Mouse (Mus musculus): ENCODE data around the gene Dido1. TPM values are rescaled to one million over a fixed set of nuclear protein-coding genes. Genes with fewer than 3 reads are reported as not detected.
A peak's percentile ranks its signal among the peaks of the same experiment; 100 is the strongest.

Dido1 gene
- polyA plus RNA-seq, 1 experiment from 2014 or later, result 15.8 TPM

DNA sequence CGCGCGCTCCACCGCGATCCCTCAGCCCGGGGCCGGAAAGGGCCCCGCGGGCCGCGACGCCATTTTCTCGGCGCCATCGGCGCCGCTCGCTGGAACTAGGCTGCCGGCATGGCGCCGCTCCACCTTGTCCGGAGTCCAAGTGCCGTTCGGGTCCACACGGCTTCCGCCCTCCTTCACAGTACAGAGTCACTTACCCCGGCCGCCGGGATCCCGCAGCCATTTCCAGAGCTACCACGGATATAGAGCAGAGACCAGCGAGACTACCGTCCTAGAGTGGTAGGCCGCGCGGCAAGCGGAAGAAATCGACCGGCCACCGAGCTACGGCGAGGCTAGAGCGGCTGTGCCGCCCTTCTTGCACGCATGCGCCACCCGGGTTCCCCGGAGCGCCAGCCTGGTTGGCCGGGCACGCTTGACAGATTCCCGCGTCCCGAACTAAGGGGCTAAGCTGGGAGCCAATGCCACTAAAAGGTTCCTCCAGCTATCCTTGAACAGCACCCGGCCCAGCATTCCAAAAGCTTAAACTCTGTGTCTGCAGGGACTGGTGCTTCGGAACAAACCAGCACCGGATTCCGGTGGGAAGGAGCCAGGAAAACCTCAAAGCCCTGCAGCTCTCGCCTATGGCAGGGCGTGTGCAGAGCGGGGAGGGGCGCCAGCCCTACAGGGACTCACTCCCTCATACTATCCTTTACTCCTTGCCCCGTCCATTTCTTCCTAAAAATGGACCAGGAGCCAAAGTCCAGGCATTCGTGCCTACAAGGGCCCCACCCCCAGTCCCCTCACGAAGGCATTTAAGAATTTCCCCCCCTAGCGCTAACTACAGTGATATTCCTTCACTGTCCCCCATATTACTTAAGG lies 7.8 kb downstream of the Dido1 start:
- Histone ChIP-seq H3K27ac (ENCODE audit: low read length) (peak overlapping the region; percentile 96), H3K4me2 (ENCODE audit: low read depth, low read length) (peak overlapping the region; percentile 98), H3K4me1 (ENCODE audit: control insufficient read depth, insufficient read depth, low read length) (peaks cover 50% of the 10 kb centered on the region), H3K36me3 (ENCODE audit: control insufficient read depth, insufficient read depth) (peaks cover 5% of the 10 kb centered on the region; the same call in 1 of the 2 replicates), H3K9ac (ENCODE audit: low read length) (peak overlapping the region; percentile 98), H3K4me3 (ENCODE audit: low read length) (peak overlapping the region; percentile 96), H3K9me3 (replicated peaks; ENCODE audit: control insufficient read depth, low read length) (no peaks in the 10 kb centered on the region), H3K27me3 (ENCODE audit: control insufficient read depth, insufficient read depth, low read length) (no peaks in the 10 kb centered on the region)
- ATAC-seq (replicated peaks; ENCODE audit: extremely low read depth, insufficient read depth, low FRiP score), result peak; percentile 95
- WGBS, result under 1% methylated on average over 66 of the region's 66 CpGs

DNA sequence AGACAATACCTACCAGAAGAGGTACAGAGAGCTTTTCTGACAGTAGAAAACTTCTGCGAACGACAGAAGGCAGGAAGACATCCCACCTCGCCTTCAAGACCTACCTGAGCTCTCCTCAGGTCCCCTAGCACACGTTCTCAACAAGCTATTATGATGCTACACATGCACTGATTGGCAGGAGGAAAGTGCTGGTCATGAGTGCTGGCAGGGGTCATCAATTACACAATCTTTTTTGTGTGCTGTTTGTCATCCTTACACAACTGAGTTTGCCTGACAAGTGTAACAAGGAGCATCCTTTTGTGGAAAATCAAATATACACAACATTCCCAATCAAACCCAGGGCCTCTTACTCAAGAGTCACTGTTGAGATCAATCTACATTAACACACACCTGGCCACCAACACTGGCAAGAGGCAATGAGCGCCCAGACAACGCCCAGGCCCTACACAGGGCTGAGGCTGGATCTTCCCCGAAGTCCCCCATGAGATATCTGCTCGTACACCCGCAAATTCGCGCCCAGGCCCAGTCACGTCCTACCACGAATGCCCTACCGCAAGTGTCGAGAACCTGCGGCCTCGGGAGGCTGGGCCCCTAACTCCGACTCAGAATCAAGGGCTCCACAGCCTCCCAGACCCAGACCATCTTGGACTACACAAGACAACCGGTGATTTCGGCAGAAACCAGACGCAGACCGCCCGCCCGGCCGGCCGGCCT lies 8.6 kb downstream of the Dido1 start:
- 7% methylated on average over 26 of the region's 26 CpGs for WGBS
- H3K27me3 ChIP-seq (ENCODE audit: control insufficient read depth, insufficient read depth, low read length), result no peaks in the 10 kb centered on the region
- H3K4me2 ChIP-seq (ENCODE audit: low read depth, low read length), result peak overlapping the region; percentile 98
- peak overlapping the region; percentile 96 for H3K27ac ChIP-seq (ENCODE audit: low read length)
- H3K9ac ChIP-seq (ENCODE audit: low read length), result peak overlapping the region; percentile 98
- H3K4me1 ChIP-seq (ENCODE audit: control insufficient read depth, insufficient read depth, low read length), result peaks cover 52% of the 10 kb centered on the region
- H3K9me3 ChIP-seq (replicated peaks; ENCODE audit: control insufficient read depth, low read length), result no peaks in the 10 kb centered on the region
- peak; percentile 8 for ATAC-seq (replicated peaks; ENCODE audit: extremely low read depth, insufficient read depth, low FRiP score)
- H3K4me3 ChIP-seq (ENCODE audit: low read length), result peak overlapping the region; percentile 96
- H3K36me3 ChIP-seq (ENCODE audit: control insufficient read depth, insufficient read depth), result peaks cover 3% of the 10 kb centered on the region; the same call in 1 of the 2 replicates

- Histone ChIP-seq H3K36me3 (ENCODE audit: control insufficient read depth, insufficient read depth) (no peaks in the 10 kb centered on the region), H3K4me1 (ENCODE audit: control insufficient read depth, insufficient read depth, low read length) (peaks cover 56% of the 10 kb centered on the region), H3K27me3 (ENCODE audit: control insufficient read depth, insufficient read depth, low read length) (no peaks in the 10 kb centered on the region), H3K9me3 (replicated peaks; ENCODE audit: control insufficient read depth, low read length) (no peaks in the 10 kb centered on the region), H3K4me2 (ENCODE audit: low read depth, low read length) (peak overlapping the region; percentile 98), H3K27ac (ENCODE audit: low read length) (no peak overlapping the region), H3K9ac (ENCODE audit: low read length) (peak overlapping the region; percentile 98), H3K4me3 (ENCODE audit: low read length) (peak overlapping the region; percentile 96)
- ATAC-seq (replicated peaks; ENCODE audit: extremely low read depth, insufficient read depth, low FRiP score), result no peak
- WGBS, result 65% methylated on average over 5 of the region's 5 CpGs
These were observed 9.3 kb downstream of the Dido1 start for GRCm38 (mm10) chr2:180700457-180700856.

- Histone ChIP-seq H3K4me2 (ENCODE audit: low read depth, low read length) (no peak overlapping the region), H3K4me3 (ENCODE audit: low read length) (no peak overlapping the region), H3K4me1 (ENCODE audit: control insufficient read depth, insufficient read depth, low read length) (peaks cover 42% of the 10 kb centered on the region), H3K27ac (ENCODE audit: low read length) (no peak overlapping the region), H3K9ac (ENCODE audit: low read length) (no peak overlapping the region), H3K36me3 (ENCODE audit: control insufficient read depth, insufficient read depth) (peaks cover 6% of the 10 kb centered on the region; the same call in 1 of the 2 replicates), H3K27me3 (ENCODE audit: control insufficient read depth, insufficient read depth, low read length) (no peaks in the 10 kb centered on the region), H3K9me3 (replicated peaks; ENCODE audit: control insufficient read depth, low read length) (no peaks in the 10 kb centered on the region)
- no peak for ATAC-seq (replicated peaks; ENCODE audit: extremely low read depth, insufficient read depth, low FRiP score)
- WGBS, result 66% methylated on average over 2 of the region's 2 CpGs
These were observed 14.6 kb downstream of the Dido1 start for GRCm38 (mm10) chr2:180695176-180695575.

- peak overlapping the region; percentile 14; the same call in 1 of the 2 replicates for H3K4me3 ChIP-seq (ENCODE audit: low read length)
- H3K9ac ChIP-seq (ENCODE audit: low read length), result peak overlapping the region; percentile 3; the same call in 1 of the 2 replicates
- H3K27ac ChIP-seq (ENCODE audit: low read length), result peak overlapping the region; percentile 64
- H3K27me3 ChIP-seq (ENCODE audit: control insufficient read depth, insufficient read depth, low read length), result no peaks in the 10 kb centered on the region
- H3K4me2 ChIP-seq (ENCODE audit: low read depth, low read length), result peak overlapping the region; percentile 43
- peaks cover 30% of the 10 kb centered on the region for H3K36me3 ChIP-seq (ENCODE audit: control insufficient read depth, insufficient read depth)
- no peaks in the 10 kb centered on the region for H3K9me3 ChIP-seq (replicated peaks; ENCODE audit: control insufficient read depth, low read length)
- 0% methylated on average over 1 of the region's 1 CpGs for WGBS
- ATAC-seq (replicated peaks; ENCODE audit: extremely low read depth, insufficient read depth, low FRiP score), result peak; percentile 78
- peaks cover 30% of the 10 kb centered on the region for H3K4me1 ChIP-seq (ENCODE audit: control insufficient read depth, insufficient read depth, low read length)
These were observed 17.2 kb downstream of the Dido1 start for GRCm38 (mm10) chr2:180692630-180693029.

DNA sequence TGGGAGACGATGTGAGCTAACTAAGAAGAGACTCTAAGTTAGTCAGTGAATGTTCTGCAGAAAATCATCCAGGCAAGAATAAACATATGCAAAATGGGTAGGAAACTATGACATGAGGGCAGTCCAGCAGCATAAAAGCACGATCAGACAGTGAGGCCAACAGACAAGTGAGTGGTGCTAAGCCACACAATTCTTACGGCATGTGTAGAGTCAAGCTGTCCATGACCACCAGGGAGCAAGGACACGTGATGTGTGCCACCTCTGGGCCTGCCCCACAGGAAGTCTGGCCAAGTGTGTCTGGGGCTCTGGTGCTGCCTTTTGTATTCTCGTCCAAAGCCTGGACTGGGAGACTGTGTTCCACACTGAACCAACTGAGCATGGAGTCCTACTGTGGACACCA lies 20.0 kb downstream of the Dido1 start:
- no peak for ATAC-seq (replicated peaks; ENCODE audit: extremely low read depth, insufficient read depth, low FRiP score)
- peaks cover 17% of the 10 kb centered on the region for H3K4me1 ChIP-seq (ENCODE audit: control insufficient read depth, insufficient read depth, low read length)
- H3K9me3 ChIP-seq (replicated peaks; ENCODE audit: control insufficient read depth, low read length), result no peaks in the 10 kb centered on the region
- H3K36me3 ChIP-seq (ENCODE audit: control insufficient read depth, insufficient read depth), result peaks cover 54% of the 10 kb centered on the region
- no peaks in the 10 kb centered on the region for H3K27me3 ChIP-seq (ENCODE audit: control insufficient read depth, insufficient read depth, low read length)
- H3K4me2 ChIP-seq (ENCODE audit: low read depth, low read length), result no peak overlapping the region
- no peak overlapping the region for H3K9ac ChIP-seq (ENCODE audit: low read length)
- no peak overlapping the region for H3K4me3 ChIP-seq (ENCODE audit: low read length)
- 80% methylated on average over 5 of the region's 5 CpGs for WGBS
- no peak overlapping the region for H3K27ac ChIP-seq (ENCODE audit: low read length)

GRCm38 (mm10) chr2:180684031-180684430 lies 25.8 kb downstream of the Dido1 start:
- H3K4me1 ChIP-seq (ENCODE audit: control insufficient read depth, insufficient read depth, low read length), result no peaks in the 10 kb centered on the region
- no peaks in the 10 kb centered on the region for H3K27me3 ChIP-seq (ENCODE audit: control insufficient read depth, insufficient read depth, low read length)
- H3K27ac ChIP-seq (ENCODE audit: low read length), result no peak overlapping the region
- no peaks in the 10 kb centered on the region for H3K9me3 ChIP-seq (replicated peaks; ENCODE audit: control insufficient read depth, low read length)
- no peak for ATAC-seq (replicated peaks; ENCODE audit: extremely low read depth, insufficient read depth, low FRiP score)
- no peak overlapping the region for H3K4me2 ChIP-seq (ENCODE audit: low read depth, low read length)
- no peak overlapping the region for H3K9ac ChIP-seq (ENCODE audit: low read length)
- H3K36me3 ChIP-seq (ENCODE audit: control insufficient read depth, insufficient read depth), result peaks cover 70% of the 10 kb centered on the region
- H3K4me3 ChIP-seq (ENCODE audit: low read length), result no peak overlapping the region
- 54% methylated on average over 4 of the region's 4 CpGs for WGBS

DNA sequence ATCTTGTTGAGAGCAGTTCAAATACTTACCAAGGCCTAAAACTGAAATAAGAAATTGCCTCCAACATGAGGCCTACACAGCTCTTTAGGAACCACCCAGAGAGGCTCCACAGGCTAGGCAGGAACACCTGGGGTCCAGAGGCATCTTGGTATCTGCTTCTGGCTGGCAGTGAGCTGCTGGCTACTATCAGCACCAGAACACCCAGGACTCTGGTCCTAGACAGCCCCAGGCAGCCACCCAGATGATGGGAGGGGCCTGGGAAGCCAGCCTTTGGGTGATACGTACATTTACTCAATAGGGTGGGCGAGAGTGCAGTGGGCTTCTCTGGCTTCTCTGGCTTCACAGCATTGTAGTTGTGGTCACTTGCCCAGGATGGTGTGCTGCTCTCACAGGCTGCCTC lies 26.3 kb downstream of the Dido1 start:
- Histone ChIP-seq H3K27me3 (ENCODE audit: control insufficient read depth, insufficient read depth, low read length) (no peaks in the 10 kb centered on the region), H3K4me3 (ENCODE audit: low read length) (no peak overlapping the region), H3K36me3 (ENCODE audit: control insufficient read depth, insufficient read depth) (peaks cover 65% of the 10 kb centered on the region), H3K9ac (ENCODE audit: low read length) (no peak overlapping the region), H3K4me2 (ENCODE audit: low read depth, low read length) (no peak overlapping the region), H3K27ac (ENCODE audit: low read length) (no peak overlapping the region), H3K9me3 (replicated peaks; ENCODE audit: control insufficient read depth, low read length) (no peaks in the 10 kb centered on the region), H3K4me1 (ENCODE audit: control insufficient read depth, insufficient read depth, low read length) (no peaks in the 10 kb centered on the region)
- ATAC-seq (replicated peaks; ENCODE audit: extremely low read depth, insufficient read depth, low FRiP score), result no peak
- 86% methylated on average over 2 of the region's 2 CpGs for WGBS

DNA sequence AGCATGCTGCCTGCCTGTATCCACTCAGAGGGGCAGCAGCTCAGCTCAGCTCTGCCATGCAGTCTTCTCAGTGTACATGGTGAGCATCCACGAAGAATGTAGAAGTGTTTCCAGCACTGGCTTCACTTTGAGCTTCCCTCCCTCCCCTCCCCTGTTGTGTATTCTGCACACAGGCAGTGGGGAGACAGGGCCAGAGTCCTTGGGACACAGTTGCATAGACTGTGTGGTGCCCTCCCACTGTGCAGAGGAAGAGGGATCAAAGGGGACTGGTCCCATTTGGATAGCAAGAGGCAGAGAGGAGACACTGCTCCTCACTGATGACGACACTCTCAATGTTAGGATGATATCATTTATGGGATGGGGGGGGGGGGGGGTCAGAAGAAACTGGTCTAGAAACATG lies 28.6 kb downstream of the Dido1 start:
- Histone ChIP-seq H3K4me2 (ENCODE audit: low read depth, low read length) (no peak overlapping the region), H3K9me3 (replicated peaks; ENCODE audit: control insufficient read depth, low read length) (no peaks in the 10 kb centered on the region), H3K4me1 (ENCODE audit: control insufficient read depth, insufficient read depth, low read length) (no peaks in the 10 kb centered on the region), H3K4me3 (ENCODE audit: low read length) (no peak overlapping the region), H3K9ac (ENCODE audit: low read length) (no peak overlapping the region), H3K27ac (ENCODE audit: low read length) (no peak overlapping the region), H3K27me3 (ENCODE audit: control insufficient read depth, insufficient read depth, low read length) (no peaks in the 10 kb centered on the region), H3K36me3 (ENCODE audit: control insufficient read depth, insufficient read depth) (peaks cover 46% of the 10 kb centered on the region)
- WGBS, result 56% methylated on average over 2 of the region's 2 CpGs
- no peak for ATAC-seq (replicated peaks; ENCODE audit: extremely low read depth, insufficient read depth, low FRiP score)
